Mouse (Mus musculus) left cerebral cortex, adult 18-20 months (tissue): ENCODE data around the gene Sptlc2. TPM values are rescaled to one million over a fixed set of nuclear protein-coding genes. Genes with fewer than 3 reads are reported as not detected.
A peak's percentile ranks its signal among the peaks of the same experiment; 100 is the strongest.
"Not testable (repeated sequence)": the region's sequence is repeated elsewhere in the genome, so short reads cannot be mapped to it uniquely, and the experiment has no call there.

Experiments used
- DNase-seq, 2 experiments: peaks; one replicate each; pipeline ENCODE4 v3.0.0; 2021 to 2022; ENCODE audit warnings: low spot score in 2 of 2, mixed read lengths in 1 of 2
- total RNA-seq, 2 experiments: library from RNA; stranded (reverse); gene quantifications; 2 replicates each; pipeline ENCODE4 v1.2.3; 2021

Sptlc2 gene
- total RNA-seq, 2 experiments from 2014 or later = 31.7 to 33.3 TPM

DNA sequence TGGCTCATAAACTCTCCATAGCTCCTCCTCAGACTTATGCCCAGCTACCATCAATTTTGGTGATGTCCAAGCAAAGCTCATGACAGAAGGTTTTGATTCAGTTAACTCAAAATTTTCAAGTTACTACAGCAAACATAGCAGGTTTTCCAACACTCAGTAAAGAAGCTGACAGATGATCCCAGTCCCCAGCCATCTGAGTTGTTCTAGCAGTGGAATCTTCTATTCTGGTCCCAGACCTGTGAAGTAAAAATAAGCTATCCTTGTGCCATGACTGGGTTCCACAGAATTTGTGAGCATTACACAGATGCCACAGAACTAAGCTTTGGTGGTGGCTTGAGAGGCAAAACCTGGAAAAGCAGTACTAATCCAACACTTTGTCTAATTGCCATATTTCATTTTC is 54.4 kb downstream of the Sptlc2 start:
- DNase-seq = peak in 1 of 2 experiments; percentile 12

DNA sequence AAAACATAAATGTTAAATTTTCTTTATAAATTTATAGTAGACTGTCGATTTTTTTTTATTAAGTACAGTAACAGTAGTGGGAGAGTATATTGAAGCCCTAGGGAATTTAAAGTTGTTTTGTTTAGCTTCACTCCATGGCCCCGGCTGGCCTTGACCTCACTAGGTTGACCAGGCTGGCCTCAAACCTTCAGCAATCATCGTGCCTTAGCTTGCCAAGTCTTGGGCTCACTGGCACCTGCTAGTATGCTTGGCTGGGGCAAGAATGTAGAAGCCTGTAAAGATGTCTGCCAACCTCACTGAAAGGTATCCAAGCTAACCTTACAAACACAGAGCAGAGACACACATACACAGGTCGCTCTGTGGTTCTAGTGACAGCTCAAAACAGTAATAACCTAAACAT is 55.6 kb downstream of the Sptlc2 start:
- DNase-seq = no peak

DNA sequence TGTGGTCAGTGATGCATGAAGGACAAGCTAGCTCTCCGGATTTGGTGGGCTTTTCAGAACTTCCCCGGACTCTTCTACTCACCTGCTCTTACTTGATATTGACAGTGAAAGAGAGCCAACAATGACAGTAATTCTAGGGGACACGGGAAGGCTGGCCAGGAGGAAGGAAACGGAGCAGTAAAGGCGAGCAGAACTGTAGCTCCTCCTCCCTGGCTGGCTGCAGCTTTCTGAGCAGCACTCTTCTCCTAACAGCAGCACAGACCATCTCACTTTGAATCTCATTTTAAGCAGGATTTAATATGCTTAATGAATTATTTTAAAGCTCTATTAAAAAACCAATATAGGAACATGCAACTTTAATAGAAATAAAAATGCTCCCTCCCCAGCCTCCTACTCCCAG is 56.2 kb downstream of the Sptlc2 start:
- DNase-seq = peak in 1 of 2 experiments; percentile 12

GRCm38 (mm10) chr12:87331053-87331456 is 57.1 kb downstream of the Sptlc2 start:
- DNase-seq = no peak

- DNase-seq = no peak
Observed at GRCm38 (mm10) chr12:87330213-87330612, 57.9 kb downstream of the Sptlc2 start.

GRCm38 (mm10) chr12:87328025-87328424 is 60.1 kb downstream of the Sptlc2 start:
- no peak for DNase-seq

GRCm38 (mm10) chr12:87327610-87328009 is 60.5 kb downstream of the Sptlc2 start:
- no peak for DNase-seq

DNA sequence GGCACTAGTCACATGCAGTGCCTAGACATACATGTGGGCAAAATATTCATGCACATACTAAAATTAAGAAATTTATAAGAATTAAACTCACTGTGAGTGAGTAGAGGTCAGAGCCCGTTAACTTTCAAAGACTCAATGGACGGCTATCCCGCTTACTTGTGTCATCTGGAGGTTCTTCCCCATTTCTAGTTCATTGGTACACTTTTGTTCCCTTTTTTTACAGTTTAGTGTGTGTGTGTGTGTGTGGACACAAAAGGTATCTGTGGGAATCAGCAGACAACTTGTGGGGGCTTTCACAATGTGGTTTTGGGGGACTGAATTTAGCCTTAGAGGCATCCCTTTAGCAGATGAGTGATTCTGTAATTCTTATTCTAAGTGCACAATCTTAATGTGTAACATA is 62.7 kb downstream of the Sptlc2 start:
- DNase-seq = no peak

GRCm38 (mm10) chr12:87319229-87319628 is 68.9 kb downstream of the Sptlc2 start:
- DNase-seq = no peak

- DNase-seq = no peak
Observed at GRCm38 (mm10) chr12:87317951-87318350, 70.2 kb downstream of the Sptlc2 start.

DNA sequence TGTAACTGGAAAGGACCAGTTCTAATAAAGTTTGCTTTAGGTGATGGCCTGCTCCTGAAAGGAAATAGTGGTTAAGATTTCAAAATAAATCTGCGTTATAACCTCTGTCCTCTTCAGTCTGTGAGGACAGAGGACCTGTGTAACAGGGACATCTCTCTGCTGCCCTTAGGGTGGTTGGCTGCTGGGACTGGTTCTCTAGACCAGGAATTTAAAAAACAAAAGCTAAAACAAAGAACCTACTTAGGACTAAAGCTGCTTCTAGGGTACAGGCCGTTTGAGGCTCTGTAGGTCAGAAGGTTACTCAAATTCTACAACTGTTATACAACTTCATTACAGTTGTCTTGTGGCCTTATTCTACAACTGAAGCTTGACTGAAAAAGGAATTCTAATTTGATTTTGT is 75.1 kb downstream of the Sptlc2 start:
- no peak for DNase-seq

- DNase-seq = not testable (repeated sequence)
Observed at GRCm38 (mm10) chr12:87306584-87306844, 81.6 kb downstream of the Sptlc2 start.

DNA sequence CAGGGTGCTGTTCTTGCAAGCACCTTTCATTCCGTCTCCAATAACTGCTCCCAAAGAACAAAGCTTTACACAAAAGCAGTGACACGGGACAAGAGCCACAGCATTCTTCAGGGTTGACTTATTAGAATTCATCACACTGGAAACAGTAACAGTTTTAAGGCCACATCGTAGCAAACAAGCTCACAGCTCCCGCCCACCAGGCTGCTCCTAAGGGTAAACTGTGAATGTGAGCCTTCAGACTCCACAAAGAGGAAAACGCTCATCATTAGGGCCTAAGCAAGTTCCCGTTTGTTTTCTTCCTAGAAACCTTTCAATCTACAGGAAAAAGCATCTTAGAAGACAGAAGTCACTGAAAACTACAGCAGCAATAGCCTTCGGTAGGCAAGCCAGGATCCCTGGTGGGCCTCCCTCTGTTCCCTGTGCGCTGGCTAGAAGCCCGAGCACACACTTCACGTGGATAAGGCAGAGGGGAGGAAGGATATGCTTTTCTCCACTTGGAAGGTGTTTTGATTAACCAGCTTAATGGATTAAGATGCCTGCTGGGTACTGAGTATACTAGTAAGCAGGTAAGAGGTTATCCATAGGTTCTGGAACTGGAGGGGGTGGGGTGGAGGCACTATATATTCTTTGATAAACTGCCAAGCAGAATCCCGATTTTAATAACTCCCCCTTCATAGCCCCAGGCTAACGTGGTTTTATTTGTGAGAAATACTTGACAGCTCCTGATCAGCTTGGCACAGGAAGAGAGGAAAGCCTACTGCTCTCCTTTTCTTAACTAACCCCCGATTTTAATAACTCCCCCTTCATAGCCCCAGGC is 82.2 kb downstream of the Sptlc2 start:
- DNase-seq = no peak

DNA sequence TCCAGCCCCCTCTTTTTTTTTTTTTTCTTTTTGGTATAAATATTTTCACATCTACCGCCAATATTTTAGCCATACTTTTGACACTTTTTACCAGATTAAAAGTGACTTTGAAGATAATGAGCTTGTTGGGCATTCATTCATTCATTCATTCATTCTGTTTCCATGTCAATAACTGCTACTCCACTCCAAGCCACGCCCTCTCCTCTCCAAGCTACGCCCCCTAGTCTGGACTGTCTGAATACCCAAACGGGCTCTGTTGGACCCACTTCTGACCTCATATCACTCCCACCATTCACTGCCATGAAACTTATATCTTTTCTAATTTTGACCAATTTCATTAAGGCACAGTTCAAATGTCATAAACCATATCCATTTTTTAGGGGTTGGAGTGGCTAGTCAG is 87.0 kb downstream of the Sptlc2 start:
- no peak for DNase-seq

DNA sequence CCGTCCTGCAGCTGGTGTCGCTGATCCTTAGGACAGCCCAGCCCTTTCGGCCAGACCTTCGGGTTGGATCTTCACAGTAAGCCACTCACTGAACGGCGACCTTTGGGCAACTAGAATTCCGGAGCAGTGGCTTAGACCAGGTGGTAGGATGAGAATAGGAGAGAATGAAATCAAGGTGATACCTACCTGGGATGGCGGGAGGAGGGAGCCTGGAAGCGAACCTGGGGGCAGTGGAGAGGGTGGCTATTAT is 87.8 kb downstream of the Sptlc2 start:
- no peak for DNase-seq

DNA sequence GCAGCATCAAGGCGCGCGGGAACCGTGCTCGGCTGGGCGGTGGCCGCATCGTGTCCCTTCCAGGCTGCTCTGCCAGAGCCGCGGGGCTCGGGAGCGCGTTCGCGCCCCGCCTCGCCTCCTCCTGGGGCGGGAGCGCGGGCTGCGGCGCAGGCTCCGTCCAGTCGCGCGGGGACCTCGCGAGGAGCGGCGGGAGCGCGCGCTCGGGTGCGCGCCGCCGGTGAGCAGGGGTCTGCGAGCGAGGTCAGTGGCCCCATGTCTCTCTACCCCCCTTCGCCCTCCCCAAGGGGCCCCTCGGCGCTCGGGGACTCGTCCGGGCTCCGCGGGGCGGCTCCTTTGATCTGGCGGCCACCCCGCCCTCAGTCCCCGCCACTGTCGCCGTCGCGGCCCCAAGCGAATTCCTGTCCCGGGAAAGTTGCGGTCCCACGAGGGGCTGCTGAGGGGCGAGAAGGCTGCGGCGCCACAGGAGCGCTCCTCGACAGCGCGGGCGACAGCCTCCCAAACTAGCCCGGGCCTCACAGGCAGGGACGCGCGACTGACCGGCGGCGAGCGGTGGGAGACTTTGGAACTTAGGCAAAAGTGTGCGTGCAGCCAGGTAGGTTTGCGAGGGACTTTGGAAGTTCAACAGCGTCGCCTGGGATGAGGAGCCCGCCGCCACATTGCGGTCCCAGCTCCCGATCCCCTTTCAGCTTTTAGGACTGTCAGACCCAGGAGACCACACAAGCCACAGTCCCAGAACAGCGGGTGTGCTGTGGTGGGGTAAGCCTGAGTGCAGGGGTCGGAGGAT is 88.3 kb downstream of the Sptlc2 start, which contains the start of gene Ism2:
Gene Ism2, minus strand, starts transcription at position 49 of the 784 bp plus-strand sequence.
- DNase-seq = peak in 1 of 2 experiments; percentile 10

DNA sequence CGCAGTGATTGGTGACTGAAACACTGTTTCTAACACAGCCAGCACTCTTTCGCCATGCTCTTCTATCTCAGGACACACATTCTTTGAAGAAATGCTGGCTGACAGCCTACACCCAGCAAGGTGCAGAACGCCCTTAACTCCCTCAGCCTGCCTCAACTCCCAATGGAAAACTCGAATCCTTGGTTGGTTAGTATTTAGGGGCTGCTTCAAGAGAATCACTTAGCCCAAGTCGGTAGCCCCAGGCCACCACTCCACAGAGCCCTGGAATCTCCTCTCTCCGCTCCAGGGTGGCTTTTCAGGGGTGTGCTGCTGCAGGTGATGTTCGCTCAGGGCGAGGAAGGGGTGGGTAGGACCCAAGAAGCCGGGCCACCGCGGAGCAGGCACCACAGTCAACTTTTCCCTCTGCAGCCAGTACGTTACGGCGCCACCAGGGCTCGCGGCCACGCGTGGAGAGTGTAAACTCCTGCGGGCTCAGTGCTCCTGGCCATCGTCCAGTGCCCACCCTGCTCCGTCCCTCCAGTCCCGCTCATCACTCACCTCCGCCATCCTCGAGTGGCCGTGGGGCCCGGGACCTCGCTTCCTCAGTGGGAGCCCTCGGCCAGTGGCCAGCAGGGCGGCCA is 89.0 kb downstream of the Sptlc2 start:
- DNase-seq = peak in 1 of 2 experiments; percentile 16

- DNase-seq = no peak
Observed at GRCm38 (mm10) chr12:87293934-87294333, 94.2 kb downstream of the Sptlc2 start.

GRCm38 (mm10) chr12:87289100-87289499 is 99.1 kb downstream of the Sptlc2 start:
- DNase-seq = no peak

GRCm38 (mm10) chr12:87284726-87285125 is 103.4 kb downstream of the Sptlc2 start:
- DNase-seq = no peak

DNA sequence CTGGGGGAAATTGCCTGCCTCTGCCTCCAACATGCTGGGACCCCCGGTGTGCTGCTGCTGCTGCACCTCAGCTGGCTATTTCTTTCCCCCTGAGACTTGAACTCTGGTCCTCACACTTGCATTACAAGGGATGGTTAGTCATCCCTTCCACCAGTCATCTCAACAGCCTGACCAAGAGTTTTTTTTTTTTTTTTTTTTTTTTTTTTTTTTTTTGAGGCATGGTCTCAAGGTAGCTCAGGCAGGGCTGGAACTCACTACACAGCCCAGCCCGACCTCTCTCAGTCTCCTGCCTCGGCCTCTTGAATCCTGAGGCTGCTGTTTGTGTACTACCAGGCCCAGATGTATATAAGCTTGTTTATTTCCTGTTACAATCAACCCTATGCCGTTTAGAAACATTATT is 103.9 kb downstream of the Sptlc2 start:
- DNase-seq = no peak

DNA sequence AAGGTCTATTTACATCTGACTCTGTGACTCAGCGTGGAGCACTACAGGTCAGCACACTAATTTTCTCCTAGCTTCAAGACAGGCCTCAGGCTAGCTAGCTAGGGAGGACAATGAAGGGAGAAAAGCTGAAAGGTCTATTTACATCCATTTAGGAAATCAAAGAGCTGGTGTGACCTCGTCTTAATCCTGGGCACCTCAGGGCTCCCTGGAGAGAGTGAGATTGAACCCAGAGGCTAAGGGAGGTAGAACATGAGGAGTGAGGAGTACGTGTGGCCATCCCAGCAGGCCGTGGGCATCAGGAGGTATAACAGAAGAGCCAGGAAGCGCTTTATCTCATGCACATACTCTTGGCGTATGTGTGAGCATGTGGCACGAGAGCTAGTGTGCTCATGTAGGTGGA is 104.4 kb downstream of the Sptlc2 start:
- no peak for DNase-seq
